Mouse (Mus musculus): ENCODE data around the gene Slc8b1.
A peak's percentile ranks its signal among the peaks of the same experiment; 100 is the strongest.

The Slc8b1 gene

DNA sequence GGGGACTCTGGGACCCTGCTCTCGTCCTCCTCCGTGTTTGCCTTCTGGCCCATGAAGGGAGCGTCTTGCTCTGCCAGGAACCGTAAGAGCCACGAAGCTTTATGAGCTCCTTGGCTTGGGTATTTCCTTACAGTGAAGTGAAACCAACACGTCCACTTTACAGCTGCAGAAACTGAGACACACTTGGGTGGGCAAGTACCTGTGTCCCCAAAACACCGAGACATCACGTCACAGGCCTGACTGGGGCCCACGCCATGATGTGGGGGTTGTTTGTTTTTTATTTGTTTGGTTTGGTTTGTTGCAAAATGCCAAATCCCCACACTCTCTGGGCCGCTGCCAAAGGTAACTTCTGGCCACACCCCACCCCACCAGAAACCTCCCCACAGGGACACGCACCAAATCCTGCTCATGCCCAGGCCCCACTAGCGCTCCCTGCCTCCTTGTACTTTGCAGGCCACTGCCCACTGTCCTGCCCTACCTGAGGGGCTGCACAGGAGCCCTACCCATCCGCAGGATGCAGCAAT, 15.2 kb upstream of the Slc8b1 start:
- DNase-seq (ENCODE audit: low read depth) = no peak

DNA sequence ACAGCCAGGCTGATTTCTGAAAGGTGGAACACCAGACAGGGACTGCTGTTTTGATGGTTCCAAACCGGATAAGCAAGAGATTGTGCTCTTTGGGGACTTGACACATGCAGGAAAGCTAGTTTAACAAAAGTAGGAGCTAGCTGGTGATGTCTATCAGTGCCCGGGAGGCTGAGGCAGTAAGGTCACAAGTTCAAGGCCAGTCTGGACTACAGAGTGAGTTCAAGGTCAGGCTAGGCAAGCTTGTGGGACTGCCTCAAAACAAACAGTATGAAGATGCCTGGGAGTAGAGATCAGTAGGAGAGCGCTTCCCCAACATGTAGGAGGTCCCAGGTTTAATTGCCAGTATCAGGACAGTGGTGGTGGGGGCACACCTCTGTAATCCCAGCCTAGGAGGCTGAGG, 13.9 kb upstream of the Slc8b1 start:
- no peak for DNase-seq (ENCODE audit: low read depth)

DNA sequence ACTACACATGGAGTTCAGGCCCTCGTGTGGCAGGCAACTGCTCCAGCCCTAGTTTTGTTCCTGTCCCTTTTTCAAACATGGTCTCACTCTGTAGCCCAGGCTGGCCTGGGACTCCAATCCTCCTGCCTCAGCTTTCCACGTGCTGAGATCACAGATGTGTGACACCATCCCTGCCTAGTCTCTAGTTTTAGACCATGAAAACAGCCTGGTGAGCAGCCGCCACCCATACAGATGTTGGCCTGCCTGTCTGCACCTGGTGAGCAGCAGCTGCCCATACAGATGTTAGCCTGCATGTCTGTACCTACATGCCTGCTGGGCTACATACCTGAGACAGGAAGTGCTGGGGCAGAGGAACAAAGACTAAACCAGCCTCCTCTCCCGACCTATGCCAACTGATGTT, 11.8 kb upstream of the Slc8b1 start:
- no peak for DNase-seq (ENCODE audit: low read depth)

DNA sequence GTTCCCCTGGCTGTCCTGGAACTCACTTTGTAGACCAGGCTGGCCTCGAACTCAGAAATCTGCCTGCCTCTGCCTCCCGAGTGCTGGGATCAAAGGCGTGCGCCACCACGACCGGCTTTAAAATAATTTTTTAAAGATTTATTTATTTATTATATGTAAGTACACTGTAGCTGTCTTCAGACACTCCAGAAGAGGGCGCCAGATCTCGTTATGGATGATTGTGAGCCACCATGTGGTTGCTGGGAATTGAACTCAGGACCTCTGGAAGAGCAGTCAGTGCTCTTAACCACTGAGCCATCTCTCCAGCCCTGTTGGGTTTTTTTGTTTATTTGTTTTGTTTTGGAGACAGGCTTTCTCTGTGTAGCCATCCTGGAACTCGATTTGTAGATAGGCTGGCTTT, 10.4 kb upstream of the Slc8b1 start:
- peak; percentile 32 for DNase-seq (ENCODE audit: low read depth)

DNA sequence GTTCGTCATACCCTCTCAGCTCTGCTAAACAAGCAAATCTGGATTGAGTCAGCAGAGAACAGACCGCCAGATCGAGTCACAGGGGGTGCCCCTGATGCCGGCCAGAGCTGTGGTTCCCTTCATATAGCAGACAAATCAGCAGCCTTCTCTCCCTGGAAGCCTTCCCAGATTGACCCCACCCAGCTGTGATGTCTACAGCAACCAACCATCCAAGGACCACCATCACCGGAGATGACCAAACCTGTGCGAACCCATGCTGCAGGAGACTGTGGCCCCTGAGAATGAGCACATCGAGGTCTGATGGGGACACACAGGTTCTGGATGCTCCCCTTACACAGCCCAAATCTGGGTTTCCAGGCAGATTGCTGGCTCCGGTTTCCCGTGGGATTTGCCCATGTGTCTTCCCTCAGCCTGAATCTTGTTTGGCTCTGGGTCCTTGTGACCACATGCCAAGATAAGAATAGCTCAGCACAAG, 8.8 kb upstream of the Slc8b1 start:
- DNase-seq (ENCODE audit: low read depth) = no peak

DNA sequence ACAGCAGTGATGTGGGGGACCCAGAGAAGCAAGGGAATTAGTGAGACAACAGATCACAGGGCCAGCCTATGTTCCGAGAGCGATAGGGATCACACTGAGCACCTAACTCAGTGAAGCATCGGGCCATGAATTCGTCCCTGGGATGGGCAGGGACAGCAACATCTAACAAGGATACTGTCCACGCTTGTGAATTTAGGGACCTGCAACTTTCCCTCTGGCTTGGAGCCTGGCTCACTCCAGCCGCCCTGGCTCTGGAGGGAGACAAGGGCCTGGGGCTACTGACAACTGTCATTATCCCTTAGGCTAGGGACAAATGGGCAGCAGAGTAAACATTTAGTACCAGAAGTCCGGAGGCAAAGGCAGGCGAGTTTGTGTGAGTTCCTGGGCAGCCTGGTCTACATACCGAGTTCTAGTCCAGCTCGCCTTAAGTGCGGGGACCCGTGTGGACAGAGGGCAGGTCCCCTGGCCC, 8.3 kb upstream of the Slc8b1 start:
- DNase-seq (ENCODE audit: low read depth) = no peak

DNA sequence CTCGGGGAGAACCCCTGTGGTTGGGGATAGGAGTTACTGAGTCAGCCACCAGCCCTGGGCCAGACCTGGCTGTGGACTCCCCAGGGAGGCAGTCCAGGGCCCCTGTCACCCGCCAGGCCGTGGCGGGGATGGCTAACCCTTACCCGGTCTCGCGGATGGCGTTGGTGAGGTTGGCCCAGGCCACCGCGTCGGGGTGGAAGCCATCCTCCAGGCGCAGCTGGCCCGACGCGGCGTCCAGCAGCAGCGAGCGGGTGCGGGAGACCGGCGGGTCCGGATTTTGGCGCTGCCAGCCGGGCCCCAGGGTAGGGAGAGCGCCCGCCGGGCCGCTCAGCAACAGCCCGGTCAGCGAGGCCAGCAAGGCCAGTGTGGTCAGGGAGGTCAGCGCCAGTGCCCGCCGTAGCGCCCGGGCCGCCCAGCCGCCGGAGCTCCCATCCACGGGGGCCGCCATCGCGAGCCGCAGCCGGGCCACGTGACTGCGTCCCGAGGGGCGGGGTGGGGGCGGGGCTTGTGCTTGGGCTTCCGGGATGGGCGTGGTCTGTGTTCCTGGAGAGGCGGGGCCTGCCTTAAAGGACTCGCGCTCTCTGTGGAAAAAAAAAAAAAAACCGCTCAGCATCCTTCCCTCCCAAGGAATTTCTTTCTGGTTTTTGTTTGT, 7.7 kb upstream of the Slc8b1 start, which contains the start of gene Plbd2:
Gene Plbd2, minus strand, starts transcription at position 482 of the 652 bp plus-strand sequence.
- DNase-seq (ENCODE audit: low read depth) = peak; percentile 91

DNA sequence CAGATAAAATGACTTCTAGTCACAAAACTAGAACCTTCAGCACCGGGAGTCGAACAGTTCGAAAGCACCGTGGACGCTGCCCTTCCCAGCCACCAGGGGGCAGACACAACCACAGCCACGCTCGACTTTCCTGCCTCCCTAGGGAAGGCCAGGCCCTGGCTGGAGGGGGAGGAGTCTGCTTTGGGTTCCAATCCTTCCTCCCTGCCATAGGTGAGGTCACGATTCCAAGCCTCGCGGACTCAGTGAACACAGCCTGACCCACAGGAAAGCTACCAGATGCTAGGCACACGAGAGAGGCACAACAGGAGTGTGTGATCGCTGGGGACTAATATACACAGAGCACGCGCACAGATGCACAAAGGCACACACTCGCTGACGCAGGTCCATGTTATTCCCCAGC, 5.6 kb upstream of the Slc8b1 start:
- DNase-seq (ENCODE audit: low read depth) = peak; percentile 77

DNA sequence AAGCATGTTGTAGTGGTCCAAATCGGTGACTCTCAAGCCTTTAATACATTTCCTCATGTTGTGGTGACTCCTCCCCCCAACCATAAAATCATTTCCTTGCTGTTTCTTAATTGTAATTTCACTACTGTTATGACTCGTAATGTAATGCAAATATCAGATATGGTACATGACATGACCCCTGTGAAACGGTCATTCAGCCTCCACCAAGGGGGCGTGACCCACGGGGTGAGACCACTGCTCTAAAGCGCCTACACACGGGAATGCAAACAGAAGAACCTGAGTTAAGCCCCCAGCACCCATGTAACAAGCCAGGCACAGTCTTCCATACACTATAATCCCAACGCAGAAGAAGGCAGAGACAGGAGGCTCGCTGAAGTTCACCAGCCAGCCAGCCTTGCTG, 5.2 kb upstream of the Slc8b1 start:
- no peak for DNase-seq (ENCODE audit: low read depth)

DNA sequence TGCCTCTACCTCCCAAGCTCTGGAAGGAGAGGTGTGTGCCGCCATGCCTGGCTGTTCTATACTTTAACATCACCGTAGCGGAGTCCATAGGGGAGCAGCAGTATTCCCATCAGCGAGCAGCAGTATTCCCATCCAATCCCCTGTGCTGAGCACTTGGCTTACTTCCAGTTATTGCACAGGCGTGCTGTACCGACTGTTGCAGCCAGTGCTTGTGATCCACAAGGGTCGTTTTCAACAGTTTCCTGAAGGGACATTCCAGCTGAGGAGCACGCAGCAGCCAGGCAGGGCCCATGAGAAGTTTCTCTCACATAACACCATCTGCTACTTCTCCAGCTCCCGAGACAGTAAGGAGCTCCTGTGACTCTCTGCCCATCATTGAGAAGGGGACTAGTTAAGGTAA, 4.5 kb upstream of the Slc8b1 start:
- DNase-seq (ENCODE audit: low read depth) = no peak

DNA sequence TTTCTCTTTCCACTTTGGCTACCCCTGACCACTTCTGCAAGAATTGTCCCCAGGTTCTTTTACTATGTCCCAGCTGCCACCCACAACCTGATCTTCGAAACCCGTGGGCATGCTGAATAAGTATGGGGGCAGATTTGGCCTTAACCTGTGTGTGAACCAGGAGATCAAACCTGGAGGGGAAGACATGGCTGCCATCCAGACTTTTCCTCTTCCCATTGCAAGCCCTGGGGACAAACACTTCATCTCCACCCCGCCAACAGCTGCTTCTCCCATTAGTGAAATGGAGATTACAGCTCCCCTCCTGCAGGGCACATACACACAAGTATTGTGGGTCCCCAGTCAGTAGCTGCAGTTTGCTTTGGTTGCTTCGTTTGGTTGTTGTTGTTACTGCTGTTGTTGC, 3.7 kb upstream of the Slc8b1 start:
- no peak for DNase-seq (ENCODE audit: low read depth)

DNA sequence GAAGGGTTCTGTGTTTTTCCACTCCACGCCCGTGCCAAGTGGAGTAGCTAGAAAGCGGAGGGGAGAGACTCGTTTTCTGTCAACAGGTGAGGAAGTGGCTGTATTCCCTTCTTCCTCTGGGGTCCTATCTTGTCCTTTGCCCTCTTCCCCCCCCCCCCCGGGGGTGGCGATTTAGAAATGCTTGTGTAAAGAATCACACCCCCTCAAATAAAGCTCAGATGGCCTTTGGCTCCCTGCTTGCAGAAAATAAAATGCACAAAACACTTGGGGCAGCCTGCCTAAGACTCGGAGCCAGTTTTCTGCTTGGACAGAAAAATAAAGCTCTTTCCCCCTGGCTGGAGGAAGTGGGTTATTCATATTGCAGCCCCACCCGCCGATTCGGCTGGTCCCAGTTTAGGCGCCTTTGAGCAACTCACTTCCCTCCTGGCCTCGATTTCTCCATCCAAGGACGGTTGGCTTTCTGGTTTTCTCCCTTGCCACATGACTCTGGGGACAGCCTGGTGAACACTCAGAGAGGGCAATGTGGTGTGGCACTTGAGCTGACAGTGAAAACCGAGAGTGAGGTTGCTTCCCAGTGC, 764 bp downstream of the Slc8b1 start:
- DNase-seq (ENCODE audit: low read depth) = no peak

DNA sequence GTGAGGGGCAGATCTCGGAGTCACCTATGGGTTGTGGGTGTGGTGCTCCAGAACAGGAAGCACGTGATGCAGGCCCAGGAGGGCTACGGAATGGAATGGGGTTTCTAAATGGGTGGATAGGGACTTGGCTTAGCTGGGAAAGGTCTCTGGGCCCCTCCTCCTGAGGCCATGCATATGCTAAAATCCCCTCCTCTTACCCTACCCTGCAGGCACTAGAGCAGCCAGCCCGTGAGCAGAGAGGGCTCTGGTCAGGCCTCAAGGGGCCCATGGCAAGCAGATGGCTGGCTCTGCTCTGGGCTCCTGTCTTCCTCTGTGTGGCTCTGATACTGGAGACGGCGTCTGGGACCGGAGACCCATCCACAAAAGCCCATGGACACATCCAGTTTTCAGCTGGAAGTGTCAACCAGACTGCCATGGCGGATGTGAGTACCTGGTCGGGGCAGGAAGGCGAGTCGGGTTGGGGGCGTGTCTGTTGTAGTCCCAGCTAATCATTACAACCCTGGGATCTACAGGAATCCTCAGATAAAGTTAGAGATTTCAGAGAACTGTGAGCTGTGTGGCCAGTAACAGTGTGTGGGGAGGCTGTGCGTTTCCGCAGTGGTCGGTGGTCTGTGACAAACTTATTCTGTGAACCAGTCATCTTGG, 2.1 kb downstream of the Slc8b1 start:
- DNase-seq (ENCODE audit: low read depth) = no peak

DNA sequence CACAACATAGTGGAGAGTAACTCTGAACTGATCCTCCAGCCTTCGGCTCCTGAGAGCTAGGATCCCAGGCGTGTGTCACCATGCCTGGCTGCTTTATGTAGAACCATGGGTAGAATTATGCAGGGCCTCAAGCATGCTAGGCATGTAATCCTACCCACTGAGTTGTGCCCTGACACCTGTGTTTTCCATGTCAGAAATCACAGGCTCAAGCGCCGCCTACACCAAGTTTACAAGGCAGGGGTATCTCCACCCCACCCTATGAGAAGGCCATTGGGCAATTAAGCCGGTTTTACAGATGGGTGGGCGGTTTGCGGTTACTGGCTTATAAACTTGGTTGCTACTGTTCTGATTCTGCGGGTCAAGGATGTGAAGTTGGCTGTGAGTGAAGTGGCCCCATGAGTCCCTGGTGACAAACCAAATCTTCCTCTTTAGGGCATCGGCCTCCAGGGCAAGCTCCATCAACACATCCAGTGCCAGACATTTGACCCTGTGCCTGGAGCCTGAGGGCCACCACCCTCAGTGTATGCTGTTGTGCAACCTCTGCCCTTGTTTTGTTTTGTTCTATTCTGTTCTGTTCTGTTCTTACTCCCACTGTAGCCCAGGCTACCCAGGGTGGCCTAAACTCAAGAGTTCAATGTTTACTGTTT, 3.2 kb downstream of the Slc8b1 start:
- DNase-seq (ENCODE audit: low read depth) = no peak

DNA sequence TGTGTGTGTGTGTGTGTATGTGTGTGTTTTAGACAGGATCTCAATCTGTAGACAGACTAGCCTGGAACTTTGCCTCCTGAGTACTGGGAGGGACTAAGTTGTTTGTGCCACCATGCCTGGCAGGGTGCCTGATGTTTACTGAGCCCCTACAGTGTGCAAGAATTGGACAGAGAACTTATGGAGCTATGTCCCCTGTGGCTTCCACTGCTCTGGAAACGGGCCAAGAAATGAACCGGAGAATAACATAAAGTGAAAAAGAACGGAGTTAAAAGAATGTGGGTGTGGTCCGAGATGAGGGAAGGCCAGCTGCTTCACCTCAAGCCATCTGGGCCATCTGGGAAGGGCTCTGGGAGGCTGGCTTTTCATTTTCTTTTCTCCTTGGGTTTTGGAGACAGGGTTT, 3.8 kb downstream of the Slc8b1 start:
- no peak for DNase-seq (ENCODE audit: low read depth)

DNA sequence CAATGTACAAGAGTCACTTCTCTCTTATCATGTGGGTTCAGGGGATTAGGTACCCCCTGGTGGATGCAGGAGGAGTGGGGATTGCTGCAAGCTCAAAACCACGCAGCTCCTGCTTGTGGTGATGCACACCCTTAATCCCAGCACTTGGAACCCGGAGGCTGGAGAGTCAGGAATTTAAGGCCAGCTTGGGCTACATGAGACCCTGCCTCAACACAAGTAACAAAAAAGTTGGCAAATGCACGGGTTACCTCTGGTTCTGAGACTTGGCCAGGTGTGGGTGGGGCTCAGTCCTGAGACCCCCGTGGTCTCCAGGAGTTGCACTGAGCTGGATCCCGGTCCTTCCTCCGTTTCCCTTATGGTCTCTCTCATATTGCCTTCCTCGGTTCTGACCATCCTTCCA, 4.5 kb downstream of the Slc8b1 start:
- DNase-seq (ENCODE audit: low read depth) = no peak

DNA sequence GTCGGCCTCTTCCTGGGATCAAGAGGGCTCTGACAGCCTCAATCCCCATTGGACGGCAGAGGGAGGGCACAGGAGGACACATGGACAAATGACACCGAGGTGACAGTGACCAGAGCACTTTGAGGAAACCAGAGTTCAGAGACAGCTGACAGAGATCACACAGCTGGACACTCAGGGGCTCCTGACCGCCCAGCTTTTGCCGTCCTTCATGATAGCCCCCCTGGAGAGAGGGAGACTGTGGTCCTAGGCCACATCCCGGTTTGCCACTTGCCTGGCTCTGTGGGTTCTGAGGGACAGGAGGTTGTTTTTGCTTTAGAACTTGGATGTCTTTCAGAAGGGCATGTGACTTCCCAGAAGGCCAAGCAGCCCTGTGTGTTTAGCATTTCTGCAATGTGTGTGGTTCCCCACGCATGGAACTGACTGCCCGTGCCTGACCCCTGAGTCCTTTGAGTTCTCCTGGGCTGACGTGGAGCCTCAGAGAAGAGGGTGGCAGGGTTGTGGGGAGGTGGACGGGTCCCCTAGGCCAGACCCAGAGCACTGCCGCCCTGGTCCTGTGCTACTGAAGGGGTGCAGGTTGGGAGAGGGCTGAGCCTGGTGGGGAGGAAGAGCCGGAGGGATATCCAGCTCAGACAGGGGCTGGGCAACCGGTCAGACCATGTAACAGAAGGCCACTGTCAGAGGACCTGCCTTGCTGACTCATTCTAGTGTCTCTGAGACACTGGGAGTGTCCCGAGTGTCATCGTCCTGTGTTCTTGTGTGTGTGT, 5.4 kb downstream of the Slc8b1 start:
- DNase-seq (ENCODE audit: low read depth) = no peak

DNA sequence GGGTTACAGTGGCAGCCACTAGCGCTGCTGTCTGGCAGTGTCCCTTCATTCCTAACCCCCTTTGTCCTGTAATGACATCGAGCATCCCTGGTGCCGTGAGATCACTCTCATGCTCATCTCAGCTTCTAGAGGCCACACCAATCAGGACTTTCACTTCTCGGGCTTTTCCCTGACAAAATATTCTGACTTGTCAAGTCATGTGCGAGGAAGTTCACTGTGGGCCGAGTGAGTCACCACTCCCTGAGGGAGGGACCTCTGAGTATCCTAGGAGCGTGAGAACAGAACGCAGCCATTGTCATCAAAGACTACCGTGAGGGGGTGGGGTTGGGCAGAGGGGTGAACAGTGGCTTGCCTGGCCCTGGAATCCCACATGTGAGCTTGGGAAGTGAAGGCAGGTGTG, 6.6 kb downstream of the Slc8b1 start:
- no peak for DNase-seq (ENCODE audit: low read depth)

DNA sequence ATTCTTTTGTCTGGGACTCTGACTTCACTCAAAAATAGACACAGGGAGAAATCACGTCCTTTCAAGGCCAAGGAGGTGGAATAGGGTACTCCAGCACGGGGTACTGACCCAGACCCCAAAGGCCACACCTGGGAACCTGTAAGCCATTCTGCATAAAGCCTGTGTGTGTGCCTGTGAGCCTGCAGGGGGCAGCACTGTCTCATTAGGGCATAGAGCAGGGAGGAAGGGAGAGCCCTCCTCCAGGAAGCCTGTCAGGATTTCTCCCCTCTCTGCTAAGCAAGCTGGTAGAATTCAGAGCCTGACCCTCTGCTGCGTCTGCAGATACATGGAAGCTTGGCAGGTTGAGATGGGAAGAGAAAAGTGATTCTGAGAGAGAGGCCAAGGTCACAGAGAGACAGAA, 11.7 kb downstream of the Slc8b1 start:
- DNase-seq (ENCODE audit: low read depth) = peak; percentile 69

DNA sequence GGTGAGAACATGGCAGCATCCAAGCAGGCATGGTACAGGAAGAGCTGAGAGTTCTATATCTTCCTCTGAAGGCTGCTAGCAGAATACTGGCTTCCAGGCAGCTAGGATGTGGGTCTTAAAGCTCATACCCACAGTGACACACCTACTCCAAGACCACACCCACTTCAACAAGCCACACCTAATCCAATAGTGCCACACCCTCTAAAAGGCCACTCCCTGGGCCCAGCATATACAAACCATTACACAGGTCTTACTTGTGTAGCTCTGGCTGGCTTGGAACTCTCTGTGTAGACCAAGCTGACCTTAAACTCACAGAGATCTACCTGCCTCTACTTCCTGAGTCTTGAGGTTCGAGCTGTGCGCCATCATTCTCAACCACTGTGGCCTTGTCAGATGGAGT, 13.8 kb downstream of the Slc8b1 start:
- DNase-seq (ENCODE audit: low read depth) = no peak

DNA sequence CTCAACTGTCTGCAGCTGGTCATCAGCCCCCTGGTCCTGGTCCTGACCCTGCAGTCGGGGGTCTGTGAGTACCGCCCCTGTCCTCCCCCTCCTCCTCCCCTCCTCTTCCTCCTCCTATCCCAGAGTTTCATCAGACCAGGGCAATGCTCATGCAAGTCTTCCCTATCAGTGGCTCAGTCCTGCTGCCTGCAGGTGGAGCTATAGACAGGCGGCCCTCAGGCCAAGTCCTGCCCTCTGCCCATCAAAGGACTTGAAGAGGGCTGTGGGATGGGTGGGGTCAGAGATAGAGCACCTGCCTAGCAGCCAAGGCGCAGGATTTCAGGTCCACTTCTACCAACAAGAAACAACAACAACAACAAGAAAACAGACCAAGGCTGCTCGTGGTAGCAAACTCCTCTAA, 14.8 kb downstream of the Slc8b1 start:
- no peak for DNase-seq (ENCODE audit: low read depth)

DNA sequence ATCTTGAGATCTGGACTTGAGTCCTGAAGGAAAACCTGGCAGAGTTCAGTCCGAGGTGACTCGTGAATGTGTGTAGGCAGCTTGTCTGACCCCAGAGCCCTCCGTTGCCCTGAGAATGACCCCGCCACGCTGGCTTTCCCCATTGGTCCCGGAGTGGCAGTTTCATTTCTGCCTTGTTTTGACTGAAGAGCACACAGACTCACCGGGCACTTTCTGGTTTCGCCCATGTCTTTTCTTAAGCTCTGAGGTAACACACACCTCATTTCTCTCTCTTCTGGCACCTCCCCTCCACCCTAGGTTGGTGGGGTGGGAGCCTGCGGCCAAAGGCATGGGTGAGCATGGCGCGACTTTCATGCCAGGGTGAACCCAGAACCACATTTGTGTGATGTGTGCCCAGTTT, 15.3 kb downstream of the Slc8b1 start:
- no peak for DNase-seq (ENCODE audit: low read depth)
